Mouse (Mus musculus) hindbrain, embryonic 10.5 days (tissue): Measurements from ENCODE around the gene Ppp3r1. TPM values are rescaled to one million over a fixed set of nuclear protein-coding genes. Genes with fewer than 3 reads are reported as not detected.
A peak's percentile ranks its signal among the peaks of the same experiment; 100 is the strongest.

Source experiments
- DNase-seq: peaks from one replicate; pipeline ENCODE4 v3.0.0-alpha.2; 2017; ENCODE audit warnings: low spot score
- H3K27ac ChIP-seq: fragments of 300-500 bp; sonication (generic); 2 replicates; pipeline ENCODE4 v1.5.1; 2016; ENCODE audit warnings: mild to moderate bottlenecking, moderate library complexity
- H3K27me3 ChIP-seq: fragments of 300-500 bp; sonication (generic); 2 replicates; pipeline ENCODE4 v1.6.1; 2016; ENCODE audit warnings: mild to moderate bottlenecking; ENCODE audit not compliant: poor library complexity, insufficient read depth, severe bottlenecking
- H3K36me3 ChIP-seq: fragments of 300-500 bp; sonication (generic); 2 replicates; pipeline ENCODE4 v1.6.1; 2016; ENCODE audit warnings: mild to moderate bottlenecking, moderate library complexity
- H3K4me1 ChIP-seq: fragments of 300-500 bp; sonication (generic); replicated peaks from 2 replicates; pipeline ENCODE4 v1.6.1; 2016; ENCODE audit warnings: mild to moderate bottlenecking
- H3K4me3 ChIP-seq: fragments of 300-500 bp; sonication (generic); 2 replicates; pipeline ENCODE4 v1.5.1; 2016; ENCODE audit warnings: mild to moderate bottlenecking, moderate library complexity
- H3K9me3 ChIP-seq: fragments of 300-500 bp; sonication (generic); 2 replicates; pipeline ENCODE4 v1.6.1; 2016; ENCODE audit warnings: mild to moderate bottlenecking, moderate library complexity
- WGBS: fragments of 180-500 bp; shearing (Covaris S2); methylation state at CpG from one replicate; pipeline ENCODE4 v1.1.7; 2016; 5-methylcytosine and 5-hydroxymethylcytosine counted together
- polyA plus RNA-seq: library from polyadenylated mRNA; unstranded; fragments of >200 nt; fragmentation: Nextera tagmentation; extraction: Ambion mirVana; gene quantifications from 2 replicates; pipeline ENCODE4 v1.2.1, GENCODE M21; 2016

The Ppp3r1 gene
- polyA plus RNA-seq, 1 experiment from 2014 or later, result 78.9 TPM

GRCm38 (mm10) chr11:17176638-17177037, 17.6 kb downstream of the Ppp3r1 start:
- Histone ChIP-seq H3K27me3 (no peaks in the 10 kb centered on the region), H3K27ac (no peak overlapping the region), H3K4me1 (no peaks in the 10 kb centered on the region), H3K4me3 (no peak overlapping the region), H3K36me3 (peaks cover 29% of the 10 kb centered on the region), H3K9me3 (peaks cover 22% of the 10 kb centered on the region)
- no peak for DNase-seq
- WGBS, result 100% methylated on average over 1 of the region's 1 CpGs

- Histone ChIP-seq H3K27me3 (no peaks in the 10 kb centered on the region), H3K4me3 (no peak overlapping the region)
- 93% methylated on average over 3 of the region's 3 CpGs for WGBS
Observed at GRCm38 (mm10) chr11:17180753-17181152, 21.7 kb downstream of the Ppp3r1 start.

GRCm38 (mm10) chr11:17181807-17182206, 22.7 kb downstream of the Ppp3r1 start, which contains the start of gene Wdr92:
Wdr92 (plus strand) TSS chr11:17182107.
- Histone ChIP-seq H3K36me3 (0 out of 2 replicates have a peak, but pooled peaks cover 4% of the 10 kb centered on the region), H3K4me1 (no peaks in the 10 kb centered on the region), H3K4me3 (no peak within 1 kb of the TSS), H3K27ac (no peak within 1 kb of the TSS), H3K9me3 (no peaks in the 10 kb centered on the region), H3K27me3 (no peaks in the 10 kb centered on the region)
- no peak for DNase-seq
- 85% methylated on average over 3 of the region's 3 CpGs for WGBS

More at GRCm38 (mm10) chr11:17180753-17181152, 21.7 kb downstream of the Ppp3r1 start:
- DNase-seq, result no peak
- H3K9me3 ChIP-seq, result 0 out of 2 replicates have a peak, but pooled peaks cover 4% of the 10 kb centered on the region
- H3K27ac ChIP-seq, result no peak overlapping the region
- H3K36me3 ChIP-seq, result peaks cover 4% of the 10 kb centered on the region; the same call in 1 of the 2 replicates
- no peaks in the 10 kb centered on the region for H3K4me1 ChIP-seq

GRCm38 (mm10) chr11:17183165-17183564, 24.1 kb downstream of the Ppp3r1 start:
- H3K9me3 ChIP-seq, result no peaks in the 10 kb centered on the region
- no peak overlapping the region for H3K4me3 ChIP-seq
- H3K27me3 ChIP-seq, result no peaks in the 10 kb centered on the region
- no peak for DNase-seq
- 0 out of 2 replicates have a peak, but pooled peaks cover 4% of the 10 kb centered on the region for H3K36me3 ChIP-seq
- H3K4me1 ChIP-seq, result peaks cover under 1% of the 10 kb centered on the region; the same call in 1 of the 2 replicates
- H3K27ac ChIP-seq, result no peak overlapping the region
- whole genome bisulfite sequencing, result 93% methylated on average over 2 of the region's 2 CpGs

- Histone ChIP-seq H3K27me3 (no peaks in the 10 kb centered on the region), H3K27ac (no peak overlapping the region), H3K9me3 (no peaks in the 10 kb centered on the region), H3K36me3 (0 out of 2 replicates have a peak, but pooled peaks cover 10% of the 10 kb centered on the region), H3K4me3 (no peak overlapping the region), H3K4me1 (peaks cover 15% of the 10 kb centered on the region; the same call in 1 of the 2 replicates)
- no peak for DNase-seq
- WGBS, result 92% methylated on average over 3 of the region's 3 CpGs
Observed at GRCm38 (mm10) chr11:17187649-17188048, 28.6 kb downstream of the Ppp3r1 start.

GRCm38 (mm10) chr11:17188786-17189185, 29.7 kb downstream of the Ppp3r1 start:
- H3K4me1 ChIP-seq, result peaks cover 15% of the 10 kb centered on the region; the same call in 1 of the 2 replicates
- WGBS, result 17% methylated on average over 3 of the region's 3 CpGs
- H3K4me3 ChIP-seq, result no peak overlapping the region
- peak; percentile 27 for DNase-seq
- no peak overlapping the region for H3K27ac ChIP-seq
- H3K9me3 ChIP-seq, result no peaks in the 10 kb centered on the region
- H3K36me3 ChIP-seq, result 0 out of 2 replicates have a peak, but pooled peaks cover 6% of the 10 kb centered on the region
- no peaks in the 10 kb centered on the region for H3K27me3 ChIP-seq

GRCm38 (mm10) chr11:17192151-17192844, 33.2 kb downstream of the Ppp3r1 start:
- peaks cover 41% of the 10 kb centered on the region for H3K36me3 ChIP-seq
- H3K4me1 ChIP-seq, result peaks cover 15% of the 10 kb centered on the region; the same call in 1 of the 2 replicates
- DNase-seq, result no peak
- H3K27ac ChIP-seq, result no peak overlapping the region
- WGBS, result 85% methylated on average over 9 of the region's 9 CpGs
- no peak overlapping the region for H3K4me3 ChIP-seq
- no peaks in the 10 kb centered on the region for H3K27me3 ChIP-seq
- H3K9me3 ChIP-seq, result no peaks in the 10 kb centered on the region

- Histone ChIP-seq H3K27ac (no peak overlapping the region), H3K36me3 (peaks cover 96% of the 10 kb centered on the region), H3K27me3 (no peaks in the 10 kb centered on the region), H3K4me1 (no peaks in the 10 kb centered on the region), H3K9me3 (no peaks in the 10 kb centered on the region), H3K4me3 (no peak overlapping the region)
- no peak for DNase-seq
- WGBS, result 96% methylated on average over 5 of the region's 5 CpGs
Observed at GRCm38 (mm10) chr11:17199170-17199569, 40.1 kb downstream of the Ppp3r1 start.

GRCm38 (mm10) chr11:17199840-17200501, 40.9 kb downstream of the Ppp3r1 start:
- Histone ChIP-seq H3K4me1 (no peaks in the 10 kb centered on the region), H3K9me3 (no peaks in the 10 kb centered on the region), H3K27me3 (no peaks in the 10 kb centered on the region), H3K27ac (no peak overlapping the region), H3K4me3 (no peak overlapping the region), H3K36me3 (peaks cover 95% of the 10 kb centered on the region)
- WGBS, result 90% methylated on average over 3 of the region's 3 CpGs
- DNase-seq, result no peak

GRCm38 (mm10) chr11:17200936-17201335, 41.9 kb downstream of the Ppp3r1 start:
- H3K4me1 ChIP-seq, result no peaks in the 10 kb centered on the region
- DNase-seq, result no peak
- H3K36me3 ChIP-seq, result peaks cover 92% of the 10 kb centered on the region
- no peaks in the 10 kb centered on the region for H3K9me3 ChIP-seq
- WGBS, result 95% methylated on average over 4 of the region's 4 CpGs
- H3K4me3 ChIP-seq, result no peak overlapping the region
- no peak overlapping the region for H3K27ac ChIP-seq
- no peaks in the 10 kb centered on the region for H3K27me3 ChIP-seq

GRCm38 (mm10) chr11:17202481-17202880, 43.4 kb downstream of the Ppp3r1 start:
- WGBS, result 92% methylated on average over 6 of the region's 6 CpGs
- H3K4me1 ChIP-seq, result no peaks in the 10 kb centered on the region

GRCm38 (mm10) chr11:17211258-17212140, 52.4 kb downstream of the Ppp3r1 start, which contains the start of gene Pno1:
Pno1 (minus strand) TSS chr11:17211568.
- under 1% methylated on average over 65 of the region's 65 CpGs for WGBS

More at GRCm38 (mm10) chr11:17202481-17202880, 43.4 kb downstream of the Ppp3r1 start:
- no peak for DNase-seq
- Histone ChIP-seq H3K4me3 (no peak overlapping the region), H3K9me3 (no peaks in the 10 kb centered on the region), H3K27me3 (no peaks in the 10 kb centered on the region), H3K27ac (no peak overlapping the region), H3K36me3 (peaks cover 90% of the 10 kb centered on the region)

More at GRCm38 (mm10) chr11:17211258-17212140, 52.4 kb downstream of the Ppp3r1 start, which contains the start of gene Pno1:
- peaks cover 29% of the 10 kb centered on the region for H3K36me3 ChIP-seq
- H3K4me3 ChIP-seq, result peak within 1 kb of the TSS; percentile 80
- peak; percentile 96 for DNase-seq
- peaks cover 20% of the 10 kb centered on the region for H3K4me1 ChIP-seq
- no peaks in the 10 kb centered on the region for H3K9me3 ChIP-seq
- H3K27ac ChIP-seq, result peak within 1 kb of the TSS; percentile 97
- no peaks in the 10 kb centered on the region for H3K27me3 ChIP-seq
